Mouse (Mus musculus): ENCODE measurements around the gene Rassf1. TPM values are rescaled to one million over a fixed set of nuclear protein-coding genes. Genes with fewer than 3 reads are reported as not detected.

Rassf1 gene
- total RNA-seq, 2 experiments from 2014 or later, result 23.6 to 24.5 TPM

- intact Hi-C loops (cut with DNase I), result no loop called here
- peak; percentile 71 to 85 for DNase-seq
Measured at GRCm38 (mm10) chr9:107596619-107597569, 45.5 kb downstream of the Rassf1 start.

- no peak for DNase-seq
- intact Hi-C loops (cut with DNase I), result no loop called here
Measured at GRCm38 (mm10) chr9:107598385-107598784, 47.0 kb downstream of the Rassf1 start.

DNA sequence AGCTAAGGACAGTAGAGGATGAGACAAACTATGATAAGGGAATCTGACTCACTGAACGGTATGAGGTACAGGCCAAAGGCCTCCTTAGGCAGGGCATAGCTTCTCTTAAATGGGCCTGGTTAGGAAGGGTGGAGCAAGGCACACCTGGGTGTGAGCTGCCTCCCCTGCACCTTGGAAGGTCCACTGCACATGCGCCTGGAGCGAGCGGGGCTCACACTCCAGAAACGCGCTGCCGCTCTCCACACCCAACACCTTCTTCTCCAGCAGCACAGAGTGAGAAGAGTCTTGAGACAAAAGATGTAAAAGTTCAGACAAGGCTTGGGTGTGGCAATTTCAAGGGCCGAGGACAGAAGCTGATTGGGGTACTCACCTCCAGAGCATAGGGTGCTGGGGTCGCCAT is 48.1 kb downstream of the Rassf1 start:
- intact Hi-C loops (cut with DNase I), result no loop called here
- no peak for DNase-seq

DNA sequence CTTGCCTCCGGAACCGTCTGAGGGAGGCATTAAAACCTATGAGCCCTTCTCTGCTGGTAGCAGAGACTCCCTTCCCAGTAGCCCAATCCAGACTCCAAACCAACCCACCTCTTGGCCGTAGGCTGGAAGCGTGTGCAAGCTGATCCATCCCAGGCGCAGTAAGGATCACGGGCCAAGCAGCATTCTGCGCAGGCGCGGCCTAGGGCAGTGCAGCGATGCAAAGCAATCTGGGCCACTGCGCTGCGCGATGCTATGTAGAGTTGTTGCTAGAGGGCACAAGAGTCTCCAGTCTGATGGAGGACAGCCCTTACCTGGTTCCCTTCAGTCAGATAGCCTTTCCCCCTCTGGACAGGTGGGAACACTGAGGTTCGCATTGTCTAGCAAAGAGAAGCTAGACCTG is 48.5 kb downstream of the Rassf1 start:
- intact Hi-C loops (cut with DNase I), result no loop called here
- DNase-seq, result peak in 1 of 2 experiments; percentile 52

GRCm38 (mm10) chr9:107600745-107601144 is 49.4 kb downstream of the Rassf1 start:
- intact Hi-C loops (cut with DNase I), result no loop called here
- no peak for DNase-seq

DNA sequence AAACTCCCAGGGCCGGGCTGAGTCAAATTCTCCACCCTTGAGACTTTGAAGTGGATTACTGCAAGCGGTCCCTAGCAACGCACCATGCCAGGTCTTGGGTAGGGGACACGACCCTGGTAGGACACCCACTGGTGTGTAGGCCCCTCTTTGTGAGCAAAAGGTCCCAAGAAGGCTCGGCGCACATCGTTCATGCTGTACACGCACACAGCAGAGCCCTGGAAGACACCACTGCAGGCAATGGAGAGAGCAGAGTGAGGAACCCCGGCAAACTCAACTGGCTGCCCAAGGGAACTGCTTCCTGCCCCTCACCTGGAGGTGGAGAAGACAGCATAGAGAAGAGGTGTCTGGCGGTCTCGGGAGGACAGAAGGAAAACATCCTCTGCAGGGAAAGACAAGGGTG is 49.9 kb downstream of the Rassf1 start:
- no peak for DNase-seq
- intact Hi-C loops (cut with DNase I), result no loop called here

DNA sequence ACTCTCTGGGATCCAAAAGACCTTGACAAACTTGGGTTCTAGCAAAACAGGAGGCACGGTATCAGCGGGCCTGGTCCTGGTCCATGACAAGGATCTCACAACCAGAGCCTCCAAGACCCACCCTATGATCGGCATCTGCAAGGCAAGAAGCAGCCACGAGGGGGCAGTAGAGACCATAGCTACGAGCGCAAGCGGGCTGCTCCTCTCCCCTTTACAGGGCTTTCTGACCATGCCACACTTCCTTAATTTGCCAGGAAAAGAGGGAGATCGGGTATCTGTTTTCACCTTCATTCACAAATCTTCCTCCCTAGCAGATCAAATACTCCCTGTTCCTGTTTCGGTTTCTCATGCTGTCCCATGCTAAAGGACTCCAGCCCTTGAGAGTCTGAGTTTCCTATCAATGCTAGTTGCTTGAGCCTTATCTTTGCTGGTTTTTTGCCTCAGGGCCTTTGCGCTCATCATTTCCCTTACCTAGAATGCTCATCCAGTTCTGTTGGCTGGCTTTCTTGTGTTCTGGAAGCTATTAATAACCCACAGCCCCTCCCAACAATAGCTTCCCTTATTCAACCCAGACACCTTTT is 50.8 kb downstream of the Rassf1 start:
- DNase-seq, result peak; percentile 93 to 98
- intact Hi-C loops (cut with DNase I), result loop anchor here (1.0 to 2.0 kb wide), 2 partner anchors 25 to 42 kb away; no protein-coding TSS in a partner anchor

- DNase-seq, result no peak
- intact Hi-C loops (cut with DNase I), result loop anchor here (2.0 kb wide), 1 partner anchor 24 kb away; no protein-coding TSS in a partner anchor
Measured at GRCm38 (mm10) chr9:107603251-107603650, 51.9 kb downstream of the Rassf1 start.

GRCm38 (mm10) chr9:107605041-107605661 is 53.8 kb downstream of the Rassf1 start:
- no peak for DNase-seq

GRCm38 (mm10) chr9:107606591-107606990 is 55.2 kb downstream of the Rassf1 start:
- peak in 1 of 2 experiments; percentile 49 for DNase-seq
- intact Hi-C loops (cut with DNase I), result no loop called here

More at GRCm38 (mm10) chr9:107605041-107605661, 53.8 kb downstream of the Rassf1 start:
- intact Hi-C loops (cut with DNase I), result no loop called here

DNA sequence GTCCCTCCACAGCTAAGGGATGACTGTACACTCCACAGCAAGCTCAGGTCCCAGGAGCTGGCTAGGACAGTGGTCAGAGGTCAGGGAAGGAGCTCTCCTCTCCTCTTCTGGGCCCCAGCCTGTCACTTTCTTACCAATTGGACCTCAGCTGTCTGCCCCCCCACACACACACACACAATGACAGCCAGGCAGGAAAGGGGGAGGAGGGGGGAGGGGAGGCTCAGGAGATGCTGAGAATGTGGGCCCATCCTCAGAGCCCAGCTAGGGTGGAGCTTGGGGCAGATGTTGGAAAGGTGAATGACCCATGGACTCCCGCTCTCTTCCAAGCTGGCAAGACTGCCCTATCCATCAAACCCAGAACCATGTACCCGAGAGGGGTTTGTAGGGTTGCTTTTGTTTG is 55.7 kb downstream of the Rassf1 start:
- intact Hi-C loops (cut with DNase I), result no loop called here
- DNase-seq, result no peak

DNA sequence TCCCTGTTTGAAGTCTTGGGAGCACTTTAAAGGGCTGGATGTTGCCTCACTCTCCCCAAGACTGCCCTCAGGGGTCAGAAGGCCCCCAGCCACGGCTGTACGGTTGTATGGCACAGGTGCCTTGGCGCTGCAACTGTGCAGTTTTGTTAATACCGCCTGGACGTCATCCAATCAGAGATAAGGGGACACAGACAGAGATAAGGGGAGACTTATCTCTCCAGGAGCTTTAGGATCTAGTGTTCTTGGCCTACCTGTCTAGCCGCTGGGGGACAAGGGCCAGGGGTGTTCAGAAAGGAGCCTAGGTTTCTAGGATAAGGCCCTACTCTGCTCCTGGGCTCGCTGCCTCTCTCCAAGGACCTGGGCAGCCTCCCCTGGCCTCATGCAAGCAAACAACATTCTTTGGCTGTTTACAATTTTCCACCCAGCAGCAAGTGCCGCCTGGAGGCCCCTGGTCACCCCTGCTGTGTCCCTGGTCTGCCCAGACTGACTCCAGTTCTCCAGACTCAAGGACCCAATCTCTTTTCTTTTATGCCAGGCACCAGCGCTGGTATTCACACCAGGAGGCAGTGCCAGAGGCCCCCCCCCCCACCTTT is 56.4 kb downstream of the Rassf1 start:
- intact Hi-C loops (cut with DNase I), result no loop called here
- DNase-seq, result no peak

- no peak for DNase-seq
- intact Hi-C loops (cut with DNase I), result no loop called here
Measured at GRCm38 (mm10) chr9:107608741-107609432, 57.5 kb downstream of the Rassf1 start, which contains the start of gene Sema3b. TSS of gene Sema3b (minus strand) at chr9:107609229.

DNA sequence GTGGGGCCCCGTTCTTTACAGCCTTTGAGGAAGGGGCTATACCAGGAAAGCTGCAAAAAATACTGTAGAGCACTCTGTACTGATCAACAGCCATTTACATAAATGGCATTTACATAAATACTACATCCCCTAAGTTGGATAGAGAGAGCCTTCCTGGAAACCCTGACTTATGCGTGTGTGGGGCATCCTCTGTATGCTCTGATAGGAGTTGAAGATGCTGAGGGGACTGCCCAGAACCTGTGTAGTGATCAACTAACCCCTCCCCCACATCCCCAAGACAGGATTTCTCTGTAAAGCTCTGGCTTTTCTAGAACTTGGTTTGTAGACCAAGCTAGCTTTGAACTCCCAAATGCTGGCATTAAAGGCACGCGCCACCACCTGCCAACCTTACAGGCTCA is 58.1 kb downstream of the Rassf1 start:
- no peak for DNase-seq
- intact Hi-C loops (cut with DNase I), result no loop called here

- intact Hi-C loops (cut with DNase I), result no loop called here
- DNase-seq, result no peak
Measured at GRCm38 (mm10) chr9:107611456-107612190, 60.3 kb downstream of the Rassf1 start.
